12 mouse cellular contexts compared by ENCODE assay signal in the genomic region with DNA sequence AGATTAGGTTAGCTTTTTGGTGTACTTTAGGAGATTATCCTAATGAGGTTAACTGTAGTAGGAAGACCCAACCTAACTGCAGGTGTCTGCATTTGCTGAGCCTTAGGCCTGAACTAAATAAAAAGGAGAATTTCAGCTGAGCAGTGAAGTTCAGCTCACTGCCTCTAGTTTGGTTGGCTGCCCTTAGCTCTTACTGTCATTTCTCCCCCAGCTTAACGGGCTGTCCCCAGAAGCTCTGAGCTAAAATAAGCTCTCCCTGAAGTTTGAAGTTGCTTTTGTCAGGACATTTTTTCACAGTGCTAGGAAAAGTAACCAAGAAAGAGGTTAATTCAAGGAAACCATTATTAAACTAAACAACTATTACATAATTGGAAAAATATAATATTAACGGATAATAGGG.
"Had no signal": no experiment of that assay in that cellular context is flagged by ENCODE, and none has a peak within 500 bp of the region (broad histone marks: within the 10 kb centered on the region; RNA-seq: fewer than 3 reads in every experiment).

No protein-coding gene starts in this region.

- H3K4me3 ChIP-seq: liver, embryonic 13.5 days had no signal

- H3K27ac ChIP-seq: liver, embryonic 13.5 days; stomach, postnatal 0 days had no signal

- H3K27me3 ChIP-seq: liver, embryonic 13.5 days had no signal

- H3K4me2 ChIP-seq: liver, embryonic 13.5 days; midbrain, embryonic 11.5 days had no signal

- DNase-seq: kidney, postnatal 14 days; kidney, postnatal 4 days; liver, embryonic 13.5 days; lung, adult 2 months; lung, postnatal 14 days; lung, postnatal 4 days; midbrain, embryonic 14.5 days; thymus, adult 2 months; thymus, postnatal 14 days; thymus, postnatal 4 days had no signal

- H3K9me3 ChIP-seq: liver, embryonic 13.5 days had no signal

- H3K4me1 ChIP-seq: liver, embryonic 13.5 days had no signal

- H3K9ac ChIP-seq: liver, embryonic 13.5 days had no signal

- H3K36me3 ChIP-seq: liver, embryonic 13.5 days had no signal
